Mouse (Mus musculus): ENCODE measurements around the gene Ago4. TPM values are rescaled to one million over a fixed set of nuclear protein-coding genes. Genes with fewer than 3 reads are reported as not detected.

Gene Ago4
- polyA plus RNA-seq, 1 experiment from 2014 or later, result 3.4 TPM

GRCm38 (mm10) chr4:126464189-126464891 lies 68.9 kb downstream of the Ago4 start:
- H3K36me3 ChIP-seq (ENCODE audit: control insufficient read depth, insufficient read depth, low read length), result peaks cover 4% of the 10 kb centered on the region
- 18% methylated on average over 4 of the region's 4 CpGs for WGBS
- DNase-seq (ENCODE audit: low spot score) (no peak), ATAC-seq (ENCODE audit: insufficient read depth, low FRiP score, low TSS enrichment) (no peak)
- no peaks in the 10 kb centered on the region for H3K9me3 ChIP-seq (ENCODE audit: control insufficient read depth, low read length)
- no peaks in the 10 kb centered on the region for H3K27me3 ChIP-seq (ENCODE audit: control insufficient read depth, insufficient read depth, low read length)
- H3K4me3 ChIP-seq (ENCODE audit: low read depth, low read length), result peak overlapping the region; percentile 97
- peak overlapping the region; percentile 98 for H3K9ac ChIP-seq (ENCODE audit: low read length)
- peak overlapping the region; percentile 96 for H3K27ac ChIP-seq (ENCODE audit: low read depth, low read length)
- H3K4me1 ChIP-seq (ENCODE audit: control insufficient read depth, insufficient read depth, low read length), result peaks cover 37% of the 10 kb centered on the region
- peak overlapping the region; percentile 60 for H3K4me2 ChIP-seq (ENCODE audit: low read depth)

- DNase-seq (ENCODE audit: low spot score) (no peak), ATAC-seq (ENCODE audit: insufficient read depth, low FRiP score, low TSS enrichment) (no peak)
- Histone ChIP-seq H3K9ac (ENCODE audit: low read length) (no peak overlapping the region), H3K27me3 (ENCODE audit: control insufficient read depth, insufficient read depth, low read length) (no peaks in the 10 kb centered on the region), H3K27ac (ENCODE audit: low read depth, low read length) (no peak overlapping the region), H3K9me3 (ENCODE audit: control insufficient read depth, low read length) (no peaks in the 10 kb centered on the region), H3K4me3 (ENCODE audit: low read depth, low read length) (no peak overlapping the region), H3K4me2 (ENCODE audit: low read depth) (no peak overlapping the region), H3K36me3 (ENCODE audit: control insufficient read depth, insufficient read depth, low read length) (peaks cover 40% of the 10 kb centered on the region), H3K4me1 (ENCODE audit: control insufficient read depth, insufficient read depth, low read length) (no peaks in the 10 kb centered on the region)
- WGBS, result 93% methylated on average over 7 of the region's 7 CpGs
Measured at GRCm38 (mm10) chr4:126455441-126455840, 77.8 kb downstream of the Ago4 start.

GRCm38 (mm10) chr4:126454547-126455254 lies 78.6 kb downstream of the Ago4 start:
- peaks cover 38% of the 10 kb centered on the region for H3K36me3 ChIP-seq (ENCODE audit: control insufficient read depth, insufficient read depth, low read length)
- ATAC-seq (ENCODE audit: insufficient read depth, low FRiP score, low TSS enrichment) (no peak), DNase-seq (ENCODE audit: low spot score) (no peak)
- no peaks in the 10 kb centered on the region for H3K4me1 ChIP-seq (ENCODE audit: control insufficient read depth, insufficient read depth, low read length)
- H3K9ac ChIP-seq (ENCODE audit: low read length), result no peak overlapping the region
- no peaks in the 10 kb centered on the region for H3K27me3 ChIP-seq (ENCODE audit: control insufficient read depth, insufficient read depth, low read length)
- H3K27ac ChIP-seq (ENCODE audit: low read depth, low read length), result no peak overlapping the region
- no peak overlapping the region for H3K4me3 ChIP-seq (ENCODE audit: low read depth, low read length)
- H3K9me3 ChIP-seq (ENCODE audit: control insufficient read depth, low read length), result no peaks in the 10 kb centered on the region
- no peak overlapping the region for H3K4me2 ChIP-seq (ENCODE audit: low read depth)
- 97% methylated on average over 5 of the region's 5 CpGs for WGBS

- no peaks in the 10 kb centered on the region for H3K9me3 ChIP-seq (ENCODE audit: control insufficient read depth, low read length)
- no peak overlapping the region for H3K27ac ChIP-seq (ENCODE audit: low read depth, low read length)
- H3K36me3 ChIP-seq (ENCODE audit: control insufficient read depth, insufficient read depth, low read length), result peaks cover 24% of the 10 kb centered on the region
- no peak overlapping the region for H3K4me2 ChIP-seq (ENCODE audit: low read depth)
- H3K9ac ChIP-seq (ENCODE audit: low read length), result no peak overlapping the region
- H3K4me3 ChIP-seq (ENCODE audit: low read depth, low read length), result no peak overlapping the region
- no peaks in the 10 kb centered on the region for H3K4me1 ChIP-seq (ENCODE audit: control insufficient read depth, insufficient read depth, low read length)
- ATAC-seq (ENCODE audit: insufficient read depth, low FRiP score, low TSS enrichment), result no peak
- 85% methylated on average over 1 of the region's 1 CpGs for WGBS
- DNase-seq (ENCODE audit: low spot score), result no peak
- no peaks in the 10 kb centered on the region for H3K27me3 ChIP-seq (ENCODE audit: control insufficient read depth, insufficient read depth, low read length)
Measured at GRCm38 (mm10) chr4:126450268-126450667, 83.0 kb downstream of the Ago4 start.

GRCm38 (mm10) chr4:126447126-126447525 lies 86.1 kb downstream of the Ago4 start:
- no peaks in the 10 kb centered on the region for H3K9me3 ChIP-seq (ENCODE audit: control insufficient read depth, low read length)
- no peak overlapping the region for H3K27ac ChIP-seq (ENCODE audit: low read depth, low read length)
- no peaks in the 10 kb centered on the region for H3K27me3 ChIP-seq (ENCODE audit: control insufficient read depth, insufficient read depth, low read length)
- ATAC-seq (ENCODE audit: insufficient read depth, low FRiP score, low TSS enrichment), result no peak
- no peaks in the 10 kb centered on the region for H3K4me1 ChIP-seq (ENCODE audit: control insufficient read depth, insufficient read depth, low read length)
- no peak overlapping the region for H3K4me2 ChIP-seq (ENCODE audit: low read depth)
- H3K36me3 ChIP-seq (ENCODE audit: control insufficient read depth, insufficient read depth, low read length), result peaks cover 3% of the 10 kb centered on the region
- DNase-seq (ENCODE audit: low spot score), result no peak
- WGBS, result 87% methylated on average over 7 of the region's 7 CpGs
- no peak overlapping the region for H3K4me3 ChIP-seq (ENCODE audit: low read depth, low read length)
- H3K9ac ChIP-seq (ENCODE audit: low read length), result no peak overlapping the region

- 92% methylated on average over 3 of the region's 3 CpGs for WGBS
- no peak for DNase-seq (ENCODE audit: low spot score)
Measured at GRCm38 (mm10) chr4:126444528-126444927, 88.7 kb downstream of the Ago4 start.

More at GRCm38 (mm10) chr4:126444528-126444927, 88.7 kb downstream of the Ago4 start:
- Histone ChIP-seq H3K27me3 (ENCODE audit: control insufficient read depth, insufficient read depth, low read length) (no peaks in the 10 kb centered on the region), H3K27ac (ENCODE audit: low read depth, low read length) (no peak overlapping the region), H3K4me2 (ENCODE audit: low read depth) (no peak overlapping the region), H3K9ac (ENCODE audit: low read length) (no peak overlapping the region), H3K36me3 (ENCODE audit: control insufficient read depth, insufficient read depth, low read length) (peaks cover 7% of the 10 kb centered on the region), H3K9me3 (ENCODE audit: control insufficient read depth, low read length) (no peaks in the 10 kb centered on the region), H3K4me1 (ENCODE audit: control insufficient read depth, insufficient read depth, low read length) (no peaks in the 10 kb centered on the region), H3K4me3 (ENCODE audit: low read depth, low read length) (no peak overlapping the region)
- no peak for ATAC-seq (ENCODE audit: insufficient read depth, low FRiP score, low TSS enrichment)

Small RNA genes within 50 kb of the gene (microRNA-seq; reads per million reads assigned to microRNA genes)
- 1.3 reads per million for gene Mir7119

Other genes with a start within 250 kb of the Ago4 start
- gene Col8a2, start 246.7 kb downstream of the Ago4 start, polyA plus RNA-seq (2014; fragmentation: Nextera tagmentation; extraction: Ambion mirVana), result 7.4 and 7.9 TPM in 2 replicates
- 52.7 and 56.8 TPM in 2 replicates for gene Adprhl2, start 211.8 kb downstream of the Ago4 start, polyA plus RNA-seq (2014; fragmentation: Nextera tagmentation; extraction: Ambion mirVana)
- gene Tekt2, start 207.8 kb downstream of the Ago4 start, polyA plus RNA-seq (2014; fragmentation: Nextera tagmentation; extraction: Ambion mirVana), result 1.2 and 1.8 TPM in 2 replicates
- gene Ago3, start 103.9 kb downstream of the Ago4 start, polyA plus RNA-seq (2014; fragmentation: Nextera tagmentation; extraction: Ambion mirVana), result 9.8 and 14.6 TPM in 2 replicates
- gene Ago1, start 64.9 kb downstream of the Ago4 start, polyA plus RNA-seq (2014; fragmentation: Nextera tagmentation; extraction: Ambion mirVana), result 23.2 and 26.3 TPM in 2 replicates
- 37.9 and 43.6 TPM in 2 replicates for gene Clspn, start 23.5 kb upstream of the Ago4 start, polyA plus RNA-seq (2014; fragmentation: Nextera tagmentation; extraction: Ambion mirVana)
- 1.8 and 1.9 TPM in 2 replicates for gene 5730409E04Rik, start 76.3 kb upstream of the Ago4 start, polyA plus RNA-seq (2014; fragmentation: Nextera tagmentation; extraction: Ambion mirVana)
- 529 and 539 TPM in 2 replicates for gene Psmb2, start 144.2 kb upstream of the Ago4 start, polyA plus RNA-seq (2014; fragmentation: Nextera tagmentation; extraction: Ambion mirVana)
- 0.11 TPM in 2 replicates for gene Tfap2e, start 202.8 kb upstream of the Ago4 start, polyA plus RNA-seq (2014; fragmentation: Nextera tagmentation; extraction: Ambion mirVana)
- 39.8 and 41.9 TPM in 2 replicates for gene Ncdn, start 220.0 kb upstream of the Ago4 start, polyA plus RNA-seq (2014; fragmentation: Nextera tagmentation; extraction: Ambion mirVana)
- gene AU040320, start 220.1 kb upstream of the Ago4 start, polyA plus RNA-seq (2014; fragmentation: Nextera tagmentation; extraction: Ambion mirVana), result 32.4 and 34.2 TPM in 2 replicates

All from neural tube, embryonic 11.5 days (tissue).